Mouse (Mus musculus) right cerebral cortex, adult 2 months (tissue): ENCODE data around the gene Golm1.
"Not testable (repeated sequence)": the region's sequence is repeated elsewhere in the genome, so short reads cannot be mapped to it uniquely, and the experiment has no call there.

ENCODE experiments used
- DNase-seq, 2 experiments: peaks; one replicate each; pipeline ENCODE4 v3.0.0; 2021 to 2022; ENCODE audit warnings: low spot score in 2 of 2

The Golm1 gene

DNA sequence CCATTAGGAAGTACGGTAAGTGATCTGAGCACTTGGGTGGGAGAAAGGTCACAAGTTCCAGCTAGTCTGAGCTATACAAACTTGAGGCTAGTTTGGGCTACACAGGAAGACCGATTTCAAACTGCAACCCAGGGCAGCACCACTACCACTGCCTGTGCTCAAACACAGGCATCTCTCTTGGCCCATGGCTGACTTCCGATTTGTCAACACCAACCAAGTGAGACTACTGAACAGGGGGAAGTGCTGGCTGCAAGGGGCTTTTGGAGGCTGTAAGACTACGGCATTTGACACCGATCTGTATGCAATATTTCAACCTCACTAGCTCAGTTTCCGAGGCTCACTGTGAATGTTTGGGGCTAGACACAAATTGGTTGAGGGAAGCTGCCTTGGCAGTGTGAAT is 28.1 kb downstream of the Golm1 start:
- DNase-seq: no peak

DNA sequence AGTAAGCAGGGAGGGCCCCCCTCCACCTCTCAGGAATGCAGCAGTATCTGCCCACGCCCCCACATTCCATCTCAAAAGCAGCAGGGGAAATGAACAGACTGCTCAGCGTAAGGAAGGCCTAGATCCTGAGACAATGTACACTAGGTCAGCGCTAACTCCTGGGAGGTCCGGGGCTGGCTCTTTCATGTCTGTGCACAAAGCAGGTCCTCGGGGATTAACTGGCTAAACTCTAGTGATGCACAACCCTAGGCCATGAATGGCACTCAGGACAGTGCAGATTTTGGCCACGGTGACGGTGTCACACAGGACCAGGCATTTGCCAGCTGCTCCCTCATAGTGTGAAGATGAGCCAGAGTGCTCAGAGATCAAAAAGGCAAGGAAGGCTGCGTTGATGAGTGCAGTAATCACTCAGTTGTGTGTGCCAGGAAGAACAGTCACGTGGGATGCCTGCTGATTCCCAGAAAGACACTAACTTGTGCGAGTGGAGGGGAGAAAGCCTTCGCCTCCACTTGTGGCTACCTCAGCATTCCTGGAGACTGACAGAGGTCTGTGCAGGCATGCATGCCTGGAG is 28.9 kb downstream of the Golm1 start:
- DNase-seq: peak in 1 of 2 experiments; percentile 52

DNA sequence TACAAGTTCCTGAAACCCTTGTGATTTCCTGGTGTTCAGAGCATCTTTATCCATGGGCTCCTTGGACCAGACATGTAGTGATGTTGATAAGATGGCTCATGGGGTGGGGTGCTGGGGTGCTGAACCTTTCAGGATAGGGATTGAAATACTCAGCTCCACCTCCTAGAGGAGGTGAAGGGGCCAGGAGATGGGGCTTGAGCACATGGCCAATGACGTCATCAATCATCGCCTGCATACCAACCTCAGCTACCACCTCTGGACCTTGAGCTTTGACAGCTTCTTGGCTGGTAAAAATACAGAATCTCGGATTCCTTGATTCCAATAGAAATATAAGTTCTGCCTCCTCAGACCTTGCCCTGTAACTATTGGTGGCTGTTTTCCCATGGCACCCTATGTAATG is 30.1 kb downstream of the Golm1 start:
- DNase-seq: no peak

DNA sequence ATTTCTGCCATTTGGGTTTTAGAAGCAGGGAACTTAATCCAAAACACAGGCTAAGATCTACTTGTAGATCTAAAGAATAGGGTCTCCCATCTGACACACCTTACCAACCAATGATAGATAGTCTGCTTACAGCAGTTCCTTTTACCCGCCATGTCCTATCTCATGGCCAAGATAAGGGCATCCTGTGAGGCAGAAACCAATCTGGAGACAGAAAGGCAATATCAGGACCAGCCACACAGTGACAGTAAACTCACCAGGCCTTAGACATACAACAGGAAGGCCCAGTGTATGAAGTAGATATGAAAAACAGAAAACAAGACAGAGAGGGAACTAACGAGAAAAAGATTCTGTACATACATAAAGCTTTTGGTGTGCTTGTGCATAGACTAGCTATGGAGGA is 32.8 kb downstream of the Golm1 start:
- DNase-seq: no peak

DNA sequence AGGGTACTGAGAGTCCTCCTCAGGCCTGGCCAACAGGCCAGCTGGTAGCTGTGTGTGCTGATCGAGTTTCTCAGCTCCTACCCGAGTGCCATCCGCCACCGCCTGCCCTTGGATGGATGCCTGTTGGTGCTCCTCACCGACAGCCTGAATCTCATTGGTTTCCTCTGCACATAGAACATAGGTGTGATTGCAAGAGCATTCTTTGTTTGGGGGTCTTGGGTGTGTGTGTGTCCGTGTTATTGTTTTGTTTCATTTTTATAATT is 35.5 kb downstream of the Golm1 start:
- DNase-seq: no peak

DNA sequence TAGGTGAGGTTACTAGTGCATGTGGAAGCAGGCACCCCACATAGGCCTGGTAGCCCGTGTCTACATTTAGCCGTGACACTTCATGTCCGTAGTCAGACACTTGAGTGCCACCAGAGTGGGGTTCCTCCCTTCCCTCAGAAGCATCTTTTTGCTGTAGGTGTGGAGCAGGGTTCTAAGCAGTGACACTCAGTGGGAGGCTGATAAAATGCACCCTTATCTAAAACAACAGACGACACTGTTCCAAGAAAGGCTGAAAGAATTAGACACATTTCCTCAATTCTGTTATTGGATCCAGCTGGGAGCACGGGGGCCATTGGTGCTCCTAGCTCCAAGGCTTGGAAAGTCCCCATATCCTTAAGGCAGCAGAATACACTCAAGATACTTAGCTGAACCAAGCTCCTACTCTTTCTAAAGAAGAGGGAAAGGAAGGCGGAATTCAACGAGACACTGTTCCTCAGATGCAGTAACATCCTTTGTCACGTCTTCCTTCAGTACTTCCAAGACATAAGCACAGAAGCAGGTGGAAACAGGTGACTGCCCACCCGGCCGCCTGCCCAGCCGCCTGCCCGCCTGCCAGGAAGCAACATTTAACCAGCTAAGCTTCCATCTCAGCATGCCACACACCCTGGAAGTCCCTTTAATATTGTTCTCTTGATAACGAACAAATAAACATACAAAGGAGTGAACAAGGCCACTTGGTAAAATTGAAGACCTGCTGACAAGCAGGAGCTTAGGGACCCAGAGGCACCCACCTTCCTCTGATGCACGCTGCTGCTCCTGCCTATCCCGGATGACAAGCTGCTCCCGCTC is 36.0 kb downstream of the Golm1 start:
- DNase-seq: no peak

DNA sequence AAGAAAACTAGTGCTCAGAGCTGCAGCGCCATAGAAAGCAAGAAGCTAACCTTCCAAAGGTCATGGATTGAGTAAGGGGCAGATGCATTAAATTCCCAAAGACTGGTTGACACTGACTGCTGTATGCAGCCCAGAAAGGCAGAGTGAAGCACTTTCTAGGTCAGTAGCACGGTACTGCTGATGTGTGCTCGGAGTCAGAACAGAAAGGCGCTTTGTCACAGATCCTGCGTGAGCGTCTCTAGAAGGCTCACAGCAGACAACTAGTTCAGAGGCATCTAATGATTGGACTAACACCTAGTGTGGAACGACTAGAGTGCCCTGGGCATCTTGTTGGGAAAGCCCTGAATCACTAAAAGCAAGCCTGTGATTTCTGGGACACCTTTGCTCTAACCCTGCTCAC is 37.8 kb downstream of the Golm1 start:
- no peak for DNase-seq

DNA sequence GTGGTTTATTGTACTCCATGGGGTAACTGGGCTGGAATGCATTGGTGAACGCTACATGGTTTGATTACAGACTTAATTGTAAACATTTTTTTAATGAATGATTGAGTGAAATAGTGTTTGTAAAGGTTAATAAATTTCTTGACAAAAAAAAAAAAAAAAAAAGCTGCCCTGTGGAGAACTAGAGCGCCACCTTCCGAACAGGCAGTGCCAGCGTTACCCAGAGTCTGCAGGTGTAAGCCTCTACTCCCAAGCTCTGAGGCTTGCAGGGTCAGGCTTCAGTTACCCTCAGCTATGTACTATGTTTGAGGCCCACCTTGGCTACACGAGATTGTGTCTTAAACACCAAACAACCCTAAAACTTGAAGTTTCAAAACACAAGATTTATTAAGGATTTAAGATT is 41.0 kb downstream of the Golm1 start:
- DNase-seq: no peak

DNA sequence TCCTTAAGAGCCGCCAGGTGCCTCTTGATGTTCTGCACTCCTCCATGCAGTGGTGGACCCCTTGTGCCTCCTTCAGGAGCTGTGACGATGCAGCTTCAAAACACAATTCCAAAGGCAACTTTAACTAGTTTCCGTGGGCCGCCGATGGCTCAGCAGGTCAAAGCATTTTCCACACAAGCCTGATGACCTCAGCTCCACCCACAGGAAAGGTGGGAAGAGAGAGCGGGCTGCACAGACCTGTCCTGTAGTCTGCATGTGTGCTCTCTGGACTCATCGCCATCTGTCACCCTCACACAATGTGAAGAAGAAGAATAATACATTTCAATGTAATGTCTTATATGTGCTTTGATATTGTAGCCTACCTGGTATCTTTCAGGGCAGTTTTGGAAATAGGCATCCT is 48.9 kb downstream of the Golm1 start:
- no peak for DNase-seq

DNA sequence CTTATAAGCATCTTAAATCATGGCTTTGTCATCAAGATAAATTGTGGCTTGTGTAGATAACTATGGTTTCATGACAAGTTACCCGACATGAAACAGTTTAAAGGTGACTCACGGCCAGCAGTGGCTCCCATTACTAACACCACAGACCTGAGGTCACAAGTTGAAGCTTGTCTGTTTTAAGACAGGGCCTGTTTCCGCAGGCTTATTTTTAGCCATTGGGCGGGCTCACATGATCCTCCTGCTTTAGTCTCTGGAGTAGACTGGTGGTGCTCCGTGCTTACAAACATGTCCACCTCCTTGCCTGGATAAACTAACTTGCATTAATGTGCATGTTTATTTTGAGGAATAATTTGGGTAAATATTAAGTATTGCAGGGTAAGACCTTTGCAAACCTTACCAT is 50.7 kb downstream of the Golm1 start:
- no peak for DNase-seq

DNA sequence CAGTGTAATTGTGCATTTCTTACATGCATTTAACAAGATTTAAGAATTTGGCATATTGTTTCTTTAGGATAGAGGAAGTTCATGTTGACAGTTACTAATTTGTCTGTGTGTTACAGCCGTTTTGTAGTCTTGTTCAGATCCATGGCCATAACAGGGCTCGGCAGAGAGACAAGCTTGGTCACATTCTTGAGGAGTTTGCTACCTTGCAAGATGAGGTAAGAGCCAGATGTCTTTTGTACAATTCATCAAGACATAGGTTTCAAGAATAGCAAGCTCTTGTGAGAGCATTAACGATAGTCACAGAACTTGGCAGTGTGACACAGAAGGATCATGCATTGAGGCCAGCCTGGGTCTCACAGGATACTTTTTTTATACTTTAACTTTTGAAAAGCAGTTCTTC is 51.2 kb downstream of the Golm1 start:
- no peak for DNase-seq

DNA sequence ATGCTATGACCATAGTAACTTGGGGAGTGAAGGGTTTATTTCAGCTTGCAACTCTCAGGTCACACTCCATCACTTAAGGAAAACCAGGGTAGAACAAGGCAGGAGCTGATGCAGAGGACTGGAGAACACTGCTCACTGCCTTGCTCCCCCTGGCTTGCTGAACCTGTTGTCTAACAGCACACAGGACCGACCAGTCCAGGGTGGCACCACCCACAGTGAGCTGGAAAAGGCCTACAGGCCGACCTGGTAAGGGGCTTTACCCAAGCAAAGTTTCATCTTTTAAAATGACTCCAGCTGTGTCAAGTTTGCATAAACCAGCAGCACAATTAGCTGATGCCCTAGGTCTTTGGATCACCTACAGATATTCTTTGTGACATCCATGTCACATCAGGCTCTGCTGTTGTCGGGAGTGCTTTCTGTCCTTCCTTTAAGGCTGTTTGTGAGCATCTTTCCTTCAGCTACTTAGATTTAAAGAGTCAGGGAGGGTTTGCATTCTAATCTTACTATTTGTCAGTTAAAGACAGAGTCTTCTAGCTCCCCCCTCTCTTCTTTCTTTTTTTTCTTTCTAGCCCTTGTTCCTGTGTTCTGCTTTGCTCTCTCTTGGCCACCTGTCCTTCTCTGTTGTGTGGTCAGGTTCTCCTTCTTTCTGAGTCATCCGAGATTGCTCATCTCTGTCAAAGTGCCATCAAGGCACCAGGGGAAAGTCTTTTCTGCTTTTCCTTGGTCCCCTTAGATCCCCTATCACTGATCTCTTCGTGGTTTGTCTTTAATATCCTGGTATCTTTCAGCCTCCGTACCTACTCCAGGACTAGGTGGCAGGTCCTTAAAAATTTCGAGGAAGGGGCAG is 53.7 kb downstream of the Golm1 start:
- no peak for DNase-seq

DNA sequence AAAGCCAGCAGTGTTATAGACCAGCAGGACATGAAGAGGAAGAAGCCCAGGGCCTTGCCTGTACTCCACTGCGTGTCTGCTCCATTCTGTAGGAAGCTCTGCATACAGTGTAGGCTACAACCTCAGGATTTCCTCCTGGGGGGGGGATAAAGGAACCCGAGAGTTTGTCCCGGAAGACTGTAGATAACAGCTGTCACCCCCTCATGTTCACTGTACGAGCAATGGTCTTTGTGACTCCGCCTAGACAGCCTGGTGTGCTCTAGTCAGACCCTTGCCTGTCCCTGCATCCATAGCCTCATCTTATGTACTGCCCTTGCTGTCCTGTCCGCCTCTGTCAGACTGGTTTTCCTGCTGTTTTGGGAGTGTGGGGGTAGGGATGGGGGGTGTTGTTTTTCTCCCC is 57.1 kb downstream of the Golm1 start:
- DNase-seq: no peak

DNA sequence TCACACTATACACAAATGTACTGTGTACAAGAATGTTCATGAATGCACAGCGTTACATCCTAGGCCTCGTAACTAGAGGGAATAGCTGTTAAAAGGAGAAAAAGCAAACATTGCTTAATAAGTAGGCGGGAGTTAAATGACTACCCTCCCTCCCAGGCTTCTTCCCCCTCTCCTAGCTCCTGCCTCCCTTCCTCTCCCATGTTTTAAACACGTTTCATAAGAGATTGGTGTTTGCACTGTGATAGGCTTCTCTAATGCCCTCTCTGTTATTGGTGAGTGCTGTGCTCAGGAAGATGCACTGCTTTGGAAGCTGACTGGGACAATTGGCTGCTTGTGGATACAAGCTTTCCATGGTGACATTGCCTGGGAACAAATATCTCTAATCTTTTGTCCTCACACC is 60.1 kb downstream of the Golm1 start:
- no peak for DNase-seq

DNA sequence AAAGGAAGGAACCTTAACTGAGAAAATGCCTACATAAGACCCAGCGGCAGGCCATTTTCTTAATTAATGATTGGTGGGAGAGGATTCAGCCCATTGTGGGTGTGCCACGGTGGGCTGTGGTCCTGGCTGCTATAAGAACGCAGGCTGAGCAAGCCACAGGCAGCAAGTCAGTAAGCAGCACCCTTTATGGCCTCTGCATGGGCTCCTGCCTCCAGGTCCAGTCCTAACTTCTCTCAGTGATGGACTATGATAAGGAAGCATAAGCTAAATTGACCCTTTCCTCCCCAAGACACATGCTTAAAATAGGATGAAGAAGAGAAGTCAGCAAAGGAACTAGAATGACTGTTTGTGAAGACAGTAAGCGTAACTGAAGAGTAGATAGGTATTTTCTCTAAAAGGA is 60.5 kb downstream of the Golm1 start:
- DNase-seq: no peak

DNA sequence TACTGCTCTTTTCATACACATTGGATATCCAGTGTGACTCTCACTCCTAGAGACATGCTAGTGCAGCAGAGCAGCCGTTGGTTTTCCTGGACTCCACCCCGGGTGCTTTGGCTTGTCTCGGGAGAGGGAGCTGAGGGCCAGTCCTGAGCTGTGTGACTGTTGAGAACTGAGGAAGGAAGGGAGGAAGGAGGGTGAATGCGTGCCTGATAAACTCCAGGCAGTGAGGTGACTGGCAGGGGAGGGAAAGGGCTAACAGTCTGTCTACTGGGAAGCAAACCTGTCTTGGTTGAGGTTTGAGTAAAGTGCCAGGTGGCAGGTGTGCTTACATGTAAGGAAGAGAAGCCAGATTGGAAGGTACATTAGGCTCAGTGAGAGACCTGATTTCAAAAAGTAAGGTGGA is 61.7 kb downstream of the Golm1 start:
- DNase-seq: no peak

DNA sequence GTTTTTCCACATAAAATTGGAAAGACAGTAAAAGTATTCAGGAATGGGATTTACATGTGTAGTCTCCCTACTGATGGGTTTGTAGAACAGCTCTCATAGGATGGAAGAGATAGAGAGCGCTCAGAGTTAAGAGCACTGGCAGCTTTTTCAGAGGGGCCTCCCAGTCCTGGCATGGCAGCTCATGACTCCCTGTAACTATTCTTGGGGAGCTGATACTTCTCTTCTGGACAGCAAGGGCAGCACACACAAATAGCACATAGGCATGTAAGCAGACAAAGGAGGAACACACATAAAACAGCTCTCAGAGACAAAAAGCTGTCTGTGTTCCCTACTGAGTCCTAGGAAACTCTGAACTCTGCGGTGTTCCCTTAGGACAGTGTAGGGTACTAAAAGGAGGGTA is 65.2 kb downstream of the Golm1 start:
- DNase-seq: no peak

DNA sequence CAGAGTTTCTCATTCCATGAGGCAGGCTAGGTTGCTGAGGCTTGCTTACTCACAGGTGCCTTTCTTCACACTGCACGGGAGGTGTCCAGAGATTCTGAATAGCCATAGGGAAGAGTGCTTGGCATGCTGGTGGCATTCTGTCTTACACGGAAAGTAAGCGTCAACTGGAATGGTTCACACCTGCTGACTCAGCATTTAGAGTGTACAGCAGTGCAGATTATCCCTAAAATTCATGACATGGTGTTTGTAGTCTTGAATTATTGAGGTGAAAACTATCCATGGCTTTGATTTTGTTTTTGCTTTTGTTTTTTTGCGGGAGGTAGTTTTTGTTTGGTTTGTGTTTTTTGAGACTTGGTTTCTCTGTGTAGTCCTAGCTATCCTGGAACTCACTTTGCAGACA is 65.7 kb downstream of the Golm1 start:
- no peak for DNase-seq

DNA sequence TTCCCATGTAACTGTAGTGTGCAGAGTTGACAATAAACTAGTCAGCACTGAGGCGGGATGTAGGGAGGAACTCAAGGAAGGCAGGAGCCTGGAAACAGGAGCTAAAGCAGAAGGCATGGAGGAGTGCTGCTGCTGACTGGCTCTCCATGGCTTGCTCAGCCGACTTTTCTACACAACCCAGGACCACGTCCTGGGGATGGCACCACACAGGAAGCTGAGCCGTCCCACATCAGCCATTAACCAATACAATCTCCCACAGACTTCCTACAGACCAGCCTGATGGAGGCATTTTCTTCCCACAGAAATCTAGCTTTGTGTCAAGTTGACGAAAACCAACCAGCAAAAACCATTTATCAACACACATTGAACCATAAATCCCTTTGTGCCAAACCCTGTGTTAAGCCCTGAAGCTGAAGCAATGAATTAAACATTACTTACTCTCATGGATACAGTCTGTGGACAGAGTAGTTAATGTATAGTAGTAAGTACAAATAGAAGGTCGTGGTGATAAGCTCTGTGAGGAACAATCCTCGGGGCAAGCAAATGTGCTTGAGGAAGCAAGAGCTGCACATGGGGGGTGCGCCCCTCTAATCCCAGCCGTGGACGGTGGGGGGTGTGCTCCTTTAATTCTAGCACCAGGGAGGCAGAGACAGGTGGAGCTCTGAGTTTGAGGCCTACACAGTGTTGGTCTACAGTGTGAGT is 70.2 kb downstream of the Golm1 start:
- no peak for DNase-seq

DNA sequence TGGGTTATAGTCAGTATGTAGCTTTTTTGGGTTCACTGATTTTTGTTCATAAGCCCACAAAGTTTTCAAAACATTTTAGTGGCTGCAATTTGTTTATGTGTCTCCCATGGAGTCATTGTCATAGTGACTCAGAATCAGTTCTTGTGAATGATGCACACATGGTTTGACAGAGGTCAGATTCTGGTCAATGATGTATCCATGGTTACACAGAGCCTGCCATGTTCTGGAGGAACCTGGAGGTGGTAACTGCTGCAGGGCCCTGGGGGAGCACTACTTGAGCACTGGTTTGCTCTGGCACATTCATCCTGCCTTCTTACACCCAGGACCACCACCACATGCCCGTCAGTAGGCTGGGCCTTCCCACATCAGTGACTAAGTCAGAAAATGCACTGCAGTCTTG is 71.1 kb downstream of the Golm1 start:
- DNase-seq: no peak

DNA sequence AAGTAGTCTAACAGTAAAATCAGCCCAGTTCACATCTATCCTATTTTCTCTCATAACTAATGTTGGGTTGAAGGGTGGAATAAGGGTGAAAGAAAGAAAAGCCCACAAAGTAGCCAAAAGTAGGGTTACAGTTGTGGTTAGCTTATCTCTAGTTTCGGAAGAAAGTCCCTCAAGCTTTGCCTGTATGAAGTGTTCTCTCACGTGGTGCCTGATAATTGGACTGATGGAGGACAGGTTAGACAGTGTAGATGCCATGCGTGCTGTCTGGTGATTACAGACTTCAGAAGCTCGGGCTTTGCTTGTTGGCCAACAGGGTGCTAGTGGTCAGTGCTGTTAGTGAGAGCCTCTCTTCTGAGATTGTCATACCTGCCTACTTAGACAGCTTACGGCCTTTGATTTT is 72.5 kb downstream of the Golm1 start:
- DNase-seq: no peak

DNA sequence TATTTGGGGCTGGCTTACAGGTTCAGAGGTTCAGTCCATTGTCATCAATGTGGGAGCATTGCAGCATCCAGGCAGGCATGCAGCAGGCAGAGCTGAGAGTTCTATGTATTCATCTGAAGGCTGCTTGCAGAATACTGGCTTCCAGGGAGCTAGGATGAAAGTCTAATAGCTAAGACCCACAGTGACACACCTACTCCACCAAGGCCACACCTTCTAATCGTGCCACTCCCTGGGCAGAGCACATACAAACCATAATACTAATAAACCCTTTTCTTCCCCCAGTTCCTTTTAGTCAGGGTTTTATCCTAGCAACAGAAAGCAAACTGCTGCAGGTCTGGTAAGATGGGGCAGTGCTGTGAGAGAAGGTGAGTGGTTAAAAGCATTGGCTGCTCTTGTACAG is 83.0 kb downstream of the Golm1 start:
- no peak for DNase-seq

DNA sequence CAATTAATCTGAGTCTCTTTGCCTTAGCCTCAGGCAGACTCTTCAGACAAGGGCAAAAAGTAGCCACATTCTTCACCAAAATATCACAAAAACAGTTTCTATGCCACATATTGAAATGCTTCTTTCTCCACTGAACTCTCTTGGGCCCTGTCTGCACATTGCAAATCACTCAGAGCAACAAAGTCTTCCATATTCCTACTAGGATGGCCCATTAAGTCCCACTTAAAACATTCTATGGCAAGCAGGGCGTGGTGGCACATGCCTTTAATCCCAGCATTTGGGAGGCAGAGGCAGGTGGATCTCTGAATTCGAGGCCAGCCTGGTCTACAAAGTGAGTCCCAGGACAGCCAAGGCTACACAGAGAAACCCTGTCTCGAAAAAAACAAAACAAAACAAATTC is 83.6 kb downstream of the Golm1 start:
- DNase-seq: not testable (repeated sequence)
